Mouse (Mus musculus): Measurements from ENCODE around the gene Mgat4d. TPM values are rescaled to one million over a fixed set of nuclear protein-coding genes. Genes with fewer than 3 reads are reported as not detected.
A peak's percentile ranks its signal among the peaks of the same experiment; 100 is the strongest.

Mgat4d gene
- polyA plus RNA-seq, 2 experiments: not detected

DNA sequence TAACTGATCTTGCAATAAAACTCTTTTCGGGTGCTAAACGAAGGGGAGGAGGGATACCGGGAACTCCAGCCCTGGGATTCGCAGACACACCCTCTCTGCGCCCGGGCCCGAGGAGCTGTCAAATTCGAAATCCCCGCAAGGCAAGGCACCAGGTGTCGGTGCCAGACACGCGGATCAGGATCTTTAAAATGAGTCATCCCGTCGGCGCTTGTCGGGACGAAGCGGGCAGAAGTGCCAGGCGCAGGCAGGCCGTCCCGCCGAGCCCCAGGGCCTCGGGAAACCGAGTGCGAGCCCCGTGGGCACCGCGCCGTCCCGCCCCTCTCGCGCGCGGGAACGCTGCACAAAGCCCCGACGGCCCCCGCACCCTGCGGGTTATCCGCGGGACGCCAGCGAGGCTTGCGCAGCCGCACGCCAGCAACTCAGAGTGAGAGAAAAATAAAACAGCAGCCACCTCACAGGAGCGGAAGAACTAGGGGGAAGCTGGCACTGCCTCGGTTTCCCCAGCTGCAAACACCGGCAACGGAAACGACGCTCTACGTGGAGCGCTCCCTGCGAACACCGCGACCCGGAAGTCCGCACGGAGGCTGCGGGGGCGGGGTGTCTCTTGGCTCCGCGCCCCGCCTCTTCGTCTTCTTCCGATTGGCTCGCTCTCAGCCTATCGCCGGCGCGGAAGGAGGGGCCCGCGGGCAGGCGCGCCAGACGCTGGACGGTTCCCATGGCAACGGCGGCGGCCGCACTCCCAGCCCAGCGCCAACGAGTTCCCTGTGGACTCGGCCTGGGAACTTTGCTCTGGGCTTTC lies 16.2 kb upstream of the Mgat4d start, which contains the start of gene Elmod2:
Elmod2 (minus strand) TSS at position 588 of the 799 bp plus-strand sequence.
- H3K36me3 ChIP-seq (ENCODE audit: control insufficient read depth, insufficient read depth, low read length): 0 out of 2 replicates have a peak, but pooled peaks cover 9% of the 10 kb centered on the region
- H3K9me3 ChIP-seq (ENCODE audit: control insufficient read depth, low read length): no peaks in the 10 kb centered on the region
- peak; percentile 99 for ATAC-seq (ENCODE audit: low FRiP score, low read depth)
- peak within 1 kb of the TSS; percentile 79 for H3K9ac ChIP-seq (ENCODE audit: low read depth, low read length, severe bottlenecking)
- peak within 1 kb of the TSS; percentile 91 for H3K4me2 ChIP-seq (replicated peaks; ENCODE audit: low read depth, low read length, severe bottlenecking)
- TF ChIP-seq POLR2A (IDR thresholded peaks at IDR 0.05; ENCODE audit: borderline replicate concordance, extremely low read depth, insufficient read depth, insufficient read length): peak; percentile 80; the same call in 1 of the 2 replicates
- H3K4me1 ChIP-seq (ENCODE audit: control insufficient read depth, insufficient read depth, low read length): peaks cover 2% of the 10 kb centered on the region; the same call in 1 of the 2 replicates
- H3K27me3 ChIP-seq (ENCODE audit: control insufficient read depth, insufficient read depth, low read length): no peaks in the 10 kb centered on the region
- H3K4me3 ChIP-seq (replicated peaks; ENCODE audit: low read length): peak within 1 kb of the TSS; percentile 67
- peak; percentile 98 for DNase-seq (ENCODE audit: low spot score)
- WGBS: under 1% methylated on average over 82 of the region's 85 CpGs
- no peak within 1 kb of the TSS for H3K27ac ChIP-seq (replicated peaks; ENCODE audit: low read depth, low read length)

DNA sequence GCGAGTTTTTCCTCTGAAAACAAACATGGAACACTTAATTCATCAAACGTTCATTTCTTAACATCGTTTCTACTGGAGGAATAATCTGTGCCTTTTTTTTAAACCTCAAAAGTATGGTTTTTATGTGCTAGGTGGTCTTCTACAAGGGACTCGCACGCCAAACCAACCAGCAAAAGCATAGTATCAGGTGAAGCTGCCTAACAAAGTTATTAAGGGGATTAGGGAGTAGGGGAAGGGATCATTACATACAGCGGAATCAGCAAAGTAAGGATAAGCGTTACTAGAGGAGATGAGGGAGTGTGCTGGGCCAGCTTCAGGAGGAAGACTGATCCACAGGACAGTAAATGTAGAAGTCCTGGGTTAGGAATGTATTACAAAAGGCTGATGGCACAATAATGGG lies 15.4 kb upstream of the Mgat4d start:
- no peak for DNase-seq (ENCODE audit: low spot score)
- 7% methylated on average over 7 of the region's 7 CpGs for WGBS

DNA sequence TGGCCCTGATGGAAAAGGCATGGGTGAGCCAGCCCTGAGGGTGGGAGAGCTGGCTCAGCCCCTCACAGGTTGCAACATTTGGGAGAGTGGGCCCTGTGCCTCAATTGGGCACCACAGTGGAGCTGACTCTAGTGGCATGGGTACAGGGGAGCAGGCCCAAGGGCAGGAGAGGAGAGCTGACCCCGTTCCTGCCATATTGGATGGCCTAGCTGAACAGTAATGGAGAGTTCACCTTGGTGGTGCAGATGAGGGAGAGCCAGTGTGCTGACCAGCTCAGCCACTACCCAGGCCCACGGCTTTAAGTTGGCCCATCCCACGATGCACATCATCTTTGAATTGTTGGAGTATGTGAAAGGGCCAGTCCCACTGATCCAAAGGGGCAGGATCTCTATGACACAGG lies 6.2 kb upstream of the Mgat4d start:
- WGBS: 87% methylated on average over 3 of the region's 3 CpGs
- no peaks in the 10 kb centered on the region for H3K9me3 ChIP-seq (ENCODE audit: control insufficient read depth, low read length)
- H3K27me3 ChIP-seq (ENCODE audit: control insufficient read depth, insufficient read depth, low read length): no peaks in the 10 kb centered on the region

More for the DNA sequence above, 15.4 kb upstream of the Mgat4d start:
- no peak for TF ChIP-seq POLR2A (IDR thresholded peaks at IDR 0.05; ENCODE audit: borderline replicate concordance, extremely low read depth, insufficient read depth, insufficient read length)
- peaks cover 2% of the 10 kb centered on the region; the same call in 1 of the 2 replicates for H3K4me1 ChIP-seq (ENCODE audit: control insufficient read depth, insufficient read depth, low read length)
- H3K9me3 ChIP-seq (ENCODE audit: control insufficient read depth, low read length): no peaks in the 10 kb centered on the region
- H3K4me2 ChIP-seq (replicated peaks; ENCODE audit: low read depth, low read length, severe bottlenecking): peak overlapping the region; percentile 91
- ATAC-seq (ENCODE audit: low FRiP score, low read depth): no peak
- 0 out of 2 replicates have a peak, but pooled peaks cover 9% of the 10 kb centered on the region for H3K36me3 ChIP-seq (ENCODE audit: control insufficient read depth, insufficient read depth, low read length)
- H3K4me3 ChIP-seq (replicated peaks; ENCODE audit: low read length): peak overlapping the region; percentile 67
- H3K27ac ChIP-seq (replicated peaks; ENCODE audit: low read depth, low read length): no peak overlapping the region
- no peaks in the 10 kb centered on the region for H3K27me3 ChIP-seq (ENCODE audit: control insufficient read depth, insufficient read depth, low read length)
- peak overlapping the region; percentile 43 for H3K9ac ChIP-seq (ENCODE audit: low read depth, low read length, severe bottlenecking)

DNA sequence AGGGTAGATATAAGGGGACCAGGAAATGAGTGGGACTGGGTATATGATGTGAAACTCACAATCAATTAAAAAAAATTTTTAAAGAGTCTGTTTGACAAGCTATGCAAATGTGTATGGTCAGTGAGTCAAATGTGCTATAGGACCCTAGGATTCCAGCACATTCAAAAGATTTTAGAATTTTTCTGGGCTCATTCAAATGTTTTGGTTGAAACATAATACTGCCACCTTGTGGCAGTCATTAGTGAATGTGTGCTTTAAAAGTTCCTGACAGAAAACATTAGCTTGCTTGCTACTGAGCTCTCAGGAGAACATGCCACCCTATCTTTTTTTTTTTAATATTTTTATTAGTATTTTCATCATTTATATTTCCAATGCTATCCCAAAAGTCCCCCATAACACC lies 5.6 kb upstream of the Mgat4d start:
- Histone ChIP-seq H3K9me3 (ENCODE audit: control insufficient read depth, low read length) (no peaks in the 10 kb centered on the region), H3K4me1 (ENCODE audit: control insufficient read depth, insufficient read depth, low read length) (no peaks in the 10 kb centered on the region), H3K27ac (replicated peaks; ENCODE audit: low read depth, low read length) (no peak overlapping the region), H3K4me3 (replicated peaks; ENCODE audit: low read length) (no peak overlapping the region), H3K9ac (ENCODE audit: low read depth, low read length, severe bottlenecking) (no peak overlapping the region), H3K27me3 (ENCODE audit: control insufficient read depth, insufficient read depth, low read length) (no peaks in the 10 kb centered on the region), H3K4me2 (replicated peaks; ENCODE audit: low read depth, low read length, severe bottlenecking) (no peak overlapping the region), H3K36me3 (ENCODE audit: control insufficient read depth, insufficient read depth, low read length) (no peaks in the 10 kb centered on the region)
- no peak for TF ChIP-seq POLR2A (IDR thresholded peaks at IDR 0.05; ENCODE audit: borderline replicate concordance, extremely low read depth, insufficient read depth, insufficient read length)
- DNase-seq (ENCODE audit: low spot score) (peak; percentile 57), ATAC-seq (ENCODE audit: low FRiP score, low read depth) (no peak)

More for the DNA sequence above, 6.2 kb upstream of the Mgat4d start:
- H3K36me3 ChIP-seq (ENCODE audit: control insufficient read depth, insufficient read depth, low read length): no peaks in the 10 kb centered on the region
- no peak overlapping the region for H3K27ac ChIP-seq (replicated peaks; ENCODE audit: low read depth, low read length)
- DNase-seq (ENCODE audit: low spot score): no peak
- TF ChIP-seq POLR2A (IDR thresholded peaks at IDR 0.05; ENCODE audit: borderline replicate concordance, extremely low read depth, insufficient read depth, insufficient read length): no peak
- no peak overlapping the region for H3K4me3 ChIP-seq (replicated peaks; ENCODE audit: low read length)
- H3K4me1 ChIP-seq (ENCODE audit: control insufficient read depth, insufficient read depth, low read length): no peaks in the 10 kb centered on the region
- no peak overlapping the region for H3K9ac ChIP-seq (ENCODE audit: low read depth, low read length, severe bottlenecking)
- no peak overlapping the region for H3K4me2 ChIP-seq (replicated peaks; ENCODE audit: low read depth, low read length, severe bottlenecking)
- ATAC-seq (ENCODE audit: low FRiP score, low read depth): no peak

DNA sequence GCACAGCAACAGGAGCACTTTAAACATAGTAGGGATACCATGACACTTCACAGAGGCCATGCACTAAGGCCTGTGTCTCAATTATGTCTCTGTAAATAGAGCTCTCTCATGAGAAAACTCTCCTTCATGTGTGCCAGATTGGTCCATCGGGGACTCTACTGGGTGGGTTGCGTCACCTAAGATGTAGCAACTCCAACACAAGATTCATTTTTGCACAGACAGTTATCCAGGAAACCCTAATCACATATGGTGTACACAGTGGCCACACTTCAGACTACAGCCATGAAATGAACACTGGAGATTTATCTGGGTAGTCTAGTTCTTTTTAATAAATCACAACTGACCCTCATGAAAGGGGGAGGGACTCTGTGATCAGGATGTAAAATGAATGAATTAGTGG lies 3.0 kb downstream of the Mgat4d start:
- Histone ChIP-seq H3K4me2 (replicated peaks; ENCODE audit: low read depth, low read length, severe bottlenecking) (no peak overlapping the region), H3K27ac (replicated peaks; ENCODE audit: low read depth, low read length) (no peak overlapping the region), H3K9me3 (ENCODE audit: control insufficient read depth, low read length) (no peaks in the 10 kb centered on the region), H3K27me3 (ENCODE audit: control insufficient read depth, insufficient read depth, low read length) (no peaks in the 10 kb centered on the region), H3K36me3 (ENCODE audit: control insufficient read depth, insufficient read depth, low read length) (no peaks in the 10 kb centered on the region), H3K4me3 (replicated peaks; ENCODE audit: low read length) (no peak overlapping the region), H3K9ac (ENCODE audit: low read depth, low read length, severe bottlenecking) (no peak overlapping the region), H3K4me1 (ENCODE audit: control insufficient read depth, insufficient read depth, low read length) (no peaks in the 10 kb centered on the region)
- no peak for DNase-seq (ENCODE audit: low spot score)
- TF ChIP-seq POLR2A (IDR thresholded peaks at IDR 0.05; ENCODE audit: borderline replicate concordance, extremely low read depth, insufficient read depth, insufficient read length): no peak
- WGBS: 97% methylated on average over 2 of the region's 2 CpGs
- ATAC-seq (ENCODE audit: low FRiP score, low read depth): no peak

All from limb, embryonic 14.5 days (tissue).